Mouse (Mus musculus) E14TG2a.4 (cell line): ENCODE measurements around the gene A730071L15Rik.

Source experiments
- CTCF ChIP-seq: conservative IDR thresholded peaks from 2 replicates; pipeline ENCODE4 v1.5.1; 2014; ENCODE audit warnings: low read length
- NANOG ChIP-seq: IDR thresholded peaks from 2 replicates; pipeline ENCODE4 v1.6.1; 2014; ENCODE audit warnings: borderline replicate concordance, low read length, mixed read lengths
- POU5F1 ChIP-seq: IDR thresholded peaks from 2 replicates; pipeline ENCODE4 v1.6.1; 2014; ENCODE audit warnings: low read length, borderline replicate concordance

DNA sequence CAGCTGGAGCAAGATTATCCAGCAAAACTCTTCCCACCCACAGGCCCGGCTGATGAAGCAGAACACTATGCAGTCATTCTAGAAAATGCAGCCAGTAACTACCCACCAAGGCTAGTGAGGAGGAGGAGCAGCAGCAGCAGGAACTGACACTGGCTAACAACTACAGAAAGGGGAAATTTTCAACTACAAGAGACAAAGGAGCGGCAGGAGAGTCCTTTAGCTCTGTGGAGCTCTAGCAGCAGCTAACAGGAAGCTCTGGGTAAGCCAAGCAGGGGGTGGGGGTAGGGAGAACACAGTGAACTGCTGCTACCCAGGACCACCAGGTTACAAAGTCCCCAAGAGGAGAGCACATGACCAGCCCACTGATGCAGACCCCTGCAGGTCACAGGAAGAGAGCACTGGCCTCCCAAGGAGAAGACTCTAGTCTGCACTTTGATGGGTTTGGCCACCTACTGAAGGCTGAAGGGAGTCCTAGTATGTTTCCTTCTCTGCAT is 21.1 kb upstream of the A730071L15Rik start:
- TF ChIP-seq CTCF (no peak), POU5F1 (no peak), NANOG (no peak)
